Mouse (Mus musculus): ENCODE measurements around the gene Sh2d5.

The Sh2d5 gene

DNA sequence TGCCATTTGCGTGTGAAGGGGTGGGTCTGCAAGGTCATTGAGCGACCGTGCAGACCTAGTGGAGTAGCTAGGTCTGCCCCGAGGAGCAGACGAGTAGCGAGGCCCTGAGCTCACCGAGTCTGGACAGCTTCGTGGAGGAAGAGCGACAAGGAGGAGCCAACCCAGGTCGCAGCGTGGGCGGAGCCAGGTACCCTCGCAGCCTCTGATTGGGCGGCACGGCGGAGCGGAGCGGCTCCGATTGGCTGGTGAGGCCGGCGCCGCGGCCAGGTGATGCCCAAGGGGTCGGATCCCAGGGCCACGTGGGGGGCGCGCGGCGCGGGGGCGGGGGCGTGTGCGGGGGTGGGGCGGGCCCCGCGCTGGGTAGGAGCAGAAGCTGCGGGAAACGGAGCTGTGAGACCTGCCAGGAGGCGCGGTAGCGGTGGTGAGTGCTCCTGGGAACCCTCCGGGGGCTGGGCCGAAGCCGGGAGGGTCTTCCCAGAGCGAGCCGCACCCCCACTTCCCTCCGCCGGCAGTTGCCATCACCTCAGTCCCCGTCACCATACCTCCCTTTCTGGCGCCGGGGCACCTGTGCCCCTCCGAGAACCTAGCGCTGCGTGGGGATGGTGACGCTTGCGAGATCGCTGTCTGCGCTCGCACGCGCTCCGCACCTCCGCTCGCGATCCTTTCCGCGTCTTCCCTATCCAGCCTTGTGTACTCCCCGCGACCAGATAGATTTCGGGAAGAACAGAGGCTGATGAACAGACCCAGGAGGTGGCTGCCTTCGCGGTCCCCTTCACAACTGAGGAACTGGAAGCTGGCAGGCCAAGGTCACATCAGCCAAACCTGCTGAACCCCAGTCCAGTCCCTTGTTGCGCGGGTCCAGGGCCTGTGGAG is at the start of gene Sh2d5, which contains the start of gene Kif17:
Sh2d5 (plus strand) TSS at position 316 of the 873 bp plus-strand sequence.
Kif17 (plus strand) TSS at position 348 of the 873 bp plus-strand sequence.
- DNase-seq (ENCODE audit: low spot score), result peak; percentile 58

DNA sequence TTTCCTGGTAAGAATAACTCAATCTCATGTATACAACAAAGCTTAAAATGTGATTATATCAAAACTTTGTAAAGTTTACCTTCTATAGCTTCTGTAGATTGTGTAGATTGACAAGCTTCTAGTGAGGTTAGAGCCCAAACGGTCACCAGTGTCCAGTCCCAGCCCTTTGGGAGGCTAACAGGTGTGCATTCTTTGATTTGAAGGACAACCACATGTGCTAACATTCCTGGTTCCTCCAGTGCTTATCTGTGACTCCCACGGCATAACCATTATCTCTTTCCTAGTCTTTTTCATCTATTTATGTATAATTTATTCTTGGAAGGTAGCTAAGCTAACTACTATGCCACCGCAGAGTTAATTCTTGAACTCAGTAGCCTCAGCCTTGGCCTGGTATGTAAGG is 49.4 kb upstream of the Sh2d5 start:
- no peak for DNase-seq (ENCODE audit: low spot score)

DNA sequence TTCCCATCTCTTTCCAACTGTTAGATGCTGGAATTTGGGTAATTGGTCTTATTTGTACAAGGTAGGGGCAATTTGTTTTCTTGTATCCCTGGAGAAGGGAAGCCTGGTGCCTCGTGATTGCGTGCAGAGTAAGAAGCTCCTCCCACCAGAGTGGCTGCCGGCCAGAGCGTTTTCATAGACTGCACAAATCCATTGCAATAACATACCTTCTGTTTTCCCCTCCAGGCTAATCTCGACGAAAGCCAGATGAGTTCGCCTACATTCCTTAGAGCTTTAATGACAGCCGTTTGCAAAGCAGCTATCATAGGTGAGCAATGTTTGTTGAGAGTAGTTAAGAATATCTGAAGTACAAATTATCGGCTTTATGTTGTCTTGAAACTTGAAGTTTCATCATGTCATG is 48.5 kb upstream of the Sh2d5 start:
- no peak for DNase-seq (ENCODE audit: low spot score)

DNA sequence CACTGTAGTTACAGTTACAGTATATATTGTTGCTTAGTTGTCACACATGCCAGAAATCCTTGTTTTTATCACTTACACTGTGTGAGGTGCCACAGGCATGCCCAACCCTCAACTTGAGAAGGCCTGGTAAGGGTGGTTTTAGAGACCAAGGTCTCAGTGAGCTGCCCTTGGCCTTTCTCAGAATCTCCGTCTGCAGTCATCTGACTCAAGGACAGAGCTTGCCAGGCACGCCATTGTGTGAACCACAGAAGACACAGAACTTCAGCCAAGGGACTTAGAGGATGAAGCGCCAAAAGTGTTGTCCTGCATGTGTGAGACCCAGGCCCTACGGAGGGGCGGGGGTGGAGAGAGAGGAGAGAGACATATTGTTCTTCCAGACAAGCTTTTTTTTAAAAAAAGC is 40.1 kb upstream of the Sh2d5 start:
- DNase-seq (ENCODE audit: low spot score), result no peak

DNA sequence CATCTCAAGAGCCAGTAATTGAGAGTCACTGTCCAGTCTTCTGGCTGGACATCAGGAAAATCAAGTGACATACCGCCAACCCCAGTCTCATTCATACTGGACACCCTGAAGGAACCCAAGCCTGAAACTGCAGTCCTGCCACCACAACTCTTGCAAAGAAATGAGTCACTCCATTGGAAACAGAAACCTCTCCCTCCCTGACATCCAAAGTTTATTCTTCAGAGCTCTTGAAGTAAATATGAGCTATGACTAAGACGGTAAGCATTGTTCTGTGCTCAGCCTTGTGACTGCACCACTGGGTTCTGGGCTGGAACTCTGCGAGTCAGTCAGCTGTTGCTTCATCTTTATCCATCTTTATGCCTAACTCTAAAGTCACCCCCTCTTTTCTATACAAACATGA is 36.3 kb upstream of the Sh2d5 start:
- no peak for DNase-seq (ENCODE audit: low spot score)

DNA sequence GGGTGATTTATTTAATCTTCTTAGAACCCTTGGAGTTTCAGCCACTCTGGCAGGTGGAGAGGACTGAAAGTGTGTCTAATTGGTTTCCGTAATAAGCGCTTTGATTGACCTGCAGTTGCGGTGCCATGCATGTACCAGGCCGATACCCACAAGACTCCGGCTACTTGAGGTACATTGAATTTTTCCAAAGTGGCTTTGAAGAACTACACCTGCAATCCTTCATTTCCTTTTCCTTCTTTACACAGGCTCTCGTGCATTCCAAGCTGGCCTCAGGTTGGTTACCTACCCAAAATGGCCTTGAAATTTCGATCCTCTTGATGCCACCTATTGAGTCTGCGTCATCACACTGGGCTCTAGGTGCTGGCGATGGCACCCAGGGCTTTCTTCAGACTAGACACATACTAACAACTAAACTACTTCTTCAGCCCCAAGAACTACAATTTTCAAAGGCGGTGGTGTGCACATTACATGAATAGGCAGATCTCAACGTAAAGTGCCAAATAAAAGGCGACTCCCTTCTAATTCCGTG is 34.5 kb upstream of the Sh2d5 start:
- DNase-seq (ENCODE audit: low spot score), result no peak

DNA sequence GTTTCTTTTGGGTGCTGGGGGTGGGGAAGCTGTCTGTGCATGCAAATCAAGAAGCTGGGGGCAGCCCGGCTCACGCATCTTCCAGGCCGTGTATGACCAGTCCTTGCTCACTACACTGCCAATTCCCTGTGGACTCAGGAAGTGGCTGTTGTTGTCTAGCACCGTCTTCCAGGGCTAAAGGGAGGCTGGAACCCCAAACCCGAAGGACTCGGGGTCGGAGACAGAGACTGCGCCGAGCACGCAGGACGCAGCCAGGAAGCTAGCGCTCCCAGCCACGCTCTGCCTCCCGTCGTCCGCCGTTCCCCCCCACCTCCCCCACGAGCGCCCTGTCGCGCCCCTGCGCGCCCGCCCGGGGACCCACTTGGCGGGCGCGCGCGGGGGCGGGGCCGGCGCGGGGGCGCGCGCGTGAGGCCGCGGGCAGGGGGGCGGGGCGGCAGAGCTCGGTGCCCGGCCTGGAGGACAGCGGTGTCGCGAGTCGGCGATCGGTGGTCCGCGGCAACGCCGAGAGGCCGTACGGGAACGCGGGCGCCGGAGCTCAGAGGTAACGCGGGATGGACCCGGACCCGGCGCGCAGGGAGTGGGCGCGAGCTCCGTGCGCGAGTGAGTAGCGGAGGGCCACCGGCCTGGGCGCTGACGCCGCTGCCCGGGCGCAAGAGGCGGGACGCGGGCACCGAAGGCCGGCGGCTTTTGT is 33.9 kb upstream of the Sh2d5 start, which contains the start of gene Hp1bp3:
Hp1bp3 (plus strand) TSS at position 97 of the 691 bp plus-strand sequence.
- DNase-seq (ENCODE audit: low spot score), result peak; percentile 33

DNA sequence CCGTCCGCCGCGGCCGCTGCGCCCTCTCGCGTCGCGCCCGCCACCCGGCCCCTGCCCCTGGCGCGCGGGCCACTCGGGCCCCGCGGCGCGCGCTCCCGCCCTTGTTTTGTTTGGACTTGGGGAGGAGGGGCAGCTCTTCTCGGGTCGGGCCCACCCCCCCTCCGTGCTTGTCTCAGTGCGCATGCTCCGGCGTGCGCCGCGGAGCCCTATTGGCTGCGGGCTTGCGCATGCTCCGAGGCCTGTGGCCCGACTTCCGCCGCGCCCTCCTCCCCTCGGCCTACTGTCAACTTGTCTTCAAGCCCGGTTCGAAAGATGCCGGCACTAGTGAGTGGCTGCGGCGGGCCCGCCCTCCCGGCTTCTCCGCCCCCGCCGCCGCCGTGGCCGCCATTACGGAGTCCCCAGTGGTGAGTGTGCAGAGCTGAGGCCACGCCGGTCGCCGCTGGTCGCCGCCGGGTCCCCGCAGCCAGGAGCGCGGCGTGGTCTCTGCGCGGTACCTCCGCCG is 33.3 kb upstream of the Sh2d5 start:
- peak; percentile 97 for DNase-seq (ENCODE audit: low spot score)

DNA sequence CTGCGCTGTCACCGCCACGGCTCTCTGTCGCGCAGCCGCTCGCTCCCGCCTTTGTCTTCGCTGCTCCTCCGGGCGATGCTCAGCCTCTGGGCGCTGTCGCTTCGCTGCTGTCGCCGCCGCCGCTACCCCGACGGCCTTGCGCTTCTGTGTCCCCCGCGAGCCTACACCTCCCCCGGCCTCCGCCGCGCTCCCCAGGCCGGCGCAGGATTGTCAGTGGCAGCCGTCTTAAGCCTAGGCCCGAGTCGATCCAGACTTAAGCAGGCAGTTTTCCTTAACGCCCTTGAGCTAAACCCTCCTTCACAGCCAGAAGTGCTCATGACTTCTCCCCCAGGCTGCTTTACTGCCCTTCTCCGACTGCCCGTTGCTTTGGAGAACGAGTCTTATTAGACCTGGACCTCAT is 32.8 kb upstream of the Sh2d5 start:
- DNase-seq (ENCODE audit: low spot score), result peak; percentile 44

DNA sequence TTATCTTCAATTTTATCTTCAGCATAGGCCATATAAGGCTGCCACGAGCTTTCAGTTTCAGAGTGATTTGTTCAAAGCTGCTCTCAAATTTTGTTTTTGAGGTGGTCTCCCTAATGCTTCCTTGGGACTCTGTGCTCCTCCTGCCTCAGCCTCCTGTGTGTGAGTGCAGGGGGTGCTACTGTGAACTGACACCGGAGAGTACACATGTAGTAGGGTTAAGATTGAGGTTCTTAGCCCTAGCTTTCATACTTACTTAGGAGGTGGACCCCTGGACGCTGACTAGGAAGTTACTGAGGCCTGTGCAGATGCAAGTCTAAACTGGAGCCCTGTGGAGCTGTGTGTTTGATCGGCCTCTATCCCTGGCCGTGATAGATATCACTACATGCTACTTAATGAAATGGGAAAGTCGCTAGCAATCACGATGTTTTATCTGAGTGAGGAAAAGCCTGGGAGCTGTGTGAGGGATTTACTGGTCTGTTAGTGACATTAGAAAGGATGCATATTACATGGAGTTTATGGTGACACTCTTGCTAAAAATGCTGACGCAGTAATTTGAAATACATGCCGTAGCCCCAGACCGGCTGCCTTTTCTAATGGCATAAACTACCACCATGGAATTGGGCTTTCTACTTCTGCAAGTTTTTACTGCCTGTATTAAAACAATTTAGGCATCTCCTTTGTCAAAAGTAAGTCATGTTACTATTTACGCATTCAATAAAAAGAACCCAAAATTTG is 32.1 kb upstream of the Sh2d5 start:
- DNase-seq (ENCODE audit: low spot score), result peak; percentile 40

DNA sequence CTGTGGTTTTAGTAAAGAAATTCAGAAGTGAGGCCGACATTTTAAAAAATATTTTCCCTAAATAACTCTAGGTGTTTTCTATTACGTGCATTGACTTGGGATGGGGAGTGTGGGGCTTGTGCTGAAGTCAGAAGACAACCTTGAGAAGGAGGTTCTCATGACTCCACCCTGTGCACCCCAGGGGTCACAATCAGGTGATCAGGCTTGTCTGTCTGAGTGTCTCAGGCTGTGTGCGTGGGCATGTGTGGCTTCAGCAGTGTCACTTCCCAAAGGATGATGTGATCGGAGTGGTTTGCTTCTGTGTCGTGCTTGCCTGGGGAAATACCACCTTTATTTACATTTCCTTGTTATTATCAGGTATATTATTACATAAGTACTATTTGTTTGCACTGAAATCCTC is 30.9 kb upstream of the Sh2d5 start:
- peak; percentile 24 for DNase-seq (ENCODE audit: low spot score)

DNA sequence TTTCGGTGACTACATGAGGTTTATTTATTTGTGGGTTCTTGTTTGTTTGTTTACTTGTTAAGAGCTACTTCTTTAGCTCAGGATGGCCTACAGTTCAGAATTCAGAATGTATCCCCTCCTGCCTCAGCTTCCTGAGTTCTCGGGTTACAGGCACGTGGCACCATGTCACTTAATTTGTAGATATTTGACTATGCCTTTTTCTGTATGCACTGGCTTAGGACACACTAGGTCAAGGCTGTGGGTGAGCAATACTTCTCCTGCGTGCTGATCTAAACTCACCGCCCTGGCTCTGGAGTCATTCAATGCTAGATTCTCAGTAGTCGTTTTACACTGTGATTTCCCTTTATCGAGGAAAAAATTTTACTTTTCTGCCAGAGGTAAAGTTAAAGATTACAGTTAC is 29.4 kb upstream of the Sh2d5 start:
- DNase-seq (ENCODE audit: low spot score), result no peak

DNA sequence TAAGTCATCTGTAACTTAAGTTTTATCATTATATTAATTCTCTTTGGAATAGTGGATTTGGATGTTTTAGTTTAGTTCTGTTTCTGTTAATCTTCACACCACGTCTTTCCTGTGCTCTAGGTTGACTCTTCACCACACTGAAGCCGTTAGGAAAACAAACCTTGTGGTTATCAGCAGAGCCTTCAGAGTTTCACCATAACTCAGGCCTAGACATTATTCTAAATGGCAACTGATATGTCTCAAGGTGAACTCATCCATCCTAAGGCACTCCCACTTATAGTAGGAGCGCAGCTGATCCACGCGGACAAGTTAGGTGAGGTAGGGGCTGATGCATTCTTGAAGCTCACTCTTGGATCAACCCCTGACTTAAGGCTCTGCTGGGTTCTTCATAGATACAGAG is 28.8 kb upstream of the Sh2d5 start:
- no peak for DNase-seq (ENCODE audit: low spot score)

DNA sequence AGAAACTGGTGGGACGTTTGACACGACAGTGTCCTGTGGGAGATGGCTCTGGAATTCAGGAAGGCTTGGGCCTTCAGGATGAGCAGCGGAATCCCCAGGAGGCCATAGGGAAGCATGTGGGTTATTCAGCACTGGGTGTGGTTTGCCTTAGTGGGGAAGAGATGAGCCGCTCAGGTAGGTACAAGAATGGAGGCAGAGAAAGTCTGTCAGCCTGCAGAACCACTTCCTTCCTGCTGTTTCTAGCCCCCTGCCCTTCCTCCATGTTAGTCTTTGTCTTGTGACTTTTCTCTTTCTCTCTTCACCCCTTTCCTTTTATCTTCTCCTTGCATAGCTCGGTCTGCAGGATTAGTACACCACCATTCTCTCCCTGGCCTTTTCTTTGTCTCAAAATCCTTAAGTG is 27.8 kb upstream of the Sh2d5 start:
- DNase-seq (ENCODE audit: low spot score), result no peak

DNA sequence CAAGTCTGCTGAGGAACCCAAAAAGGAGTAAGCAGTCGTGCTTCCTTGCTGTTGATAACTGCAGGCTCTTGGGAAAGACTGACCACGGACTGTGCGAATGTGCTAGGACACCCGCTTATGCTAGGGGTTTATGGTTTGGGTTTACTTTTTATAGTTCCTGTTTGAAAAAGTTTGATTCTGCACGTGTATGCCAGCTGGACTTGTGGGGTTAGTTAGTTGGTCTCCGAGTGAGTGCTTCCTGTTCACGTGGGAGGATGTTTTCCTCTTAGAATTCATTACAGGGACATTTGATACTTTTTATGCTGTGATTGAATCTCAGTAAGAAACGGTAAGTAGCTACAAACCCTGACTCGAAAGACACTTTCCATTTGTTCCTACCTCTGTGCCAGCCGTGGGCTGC is 26.6 kb upstream of the Sh2d5 start:
- DNase-seq (ENCODE audit: low spot score), result no peak

DNA sequence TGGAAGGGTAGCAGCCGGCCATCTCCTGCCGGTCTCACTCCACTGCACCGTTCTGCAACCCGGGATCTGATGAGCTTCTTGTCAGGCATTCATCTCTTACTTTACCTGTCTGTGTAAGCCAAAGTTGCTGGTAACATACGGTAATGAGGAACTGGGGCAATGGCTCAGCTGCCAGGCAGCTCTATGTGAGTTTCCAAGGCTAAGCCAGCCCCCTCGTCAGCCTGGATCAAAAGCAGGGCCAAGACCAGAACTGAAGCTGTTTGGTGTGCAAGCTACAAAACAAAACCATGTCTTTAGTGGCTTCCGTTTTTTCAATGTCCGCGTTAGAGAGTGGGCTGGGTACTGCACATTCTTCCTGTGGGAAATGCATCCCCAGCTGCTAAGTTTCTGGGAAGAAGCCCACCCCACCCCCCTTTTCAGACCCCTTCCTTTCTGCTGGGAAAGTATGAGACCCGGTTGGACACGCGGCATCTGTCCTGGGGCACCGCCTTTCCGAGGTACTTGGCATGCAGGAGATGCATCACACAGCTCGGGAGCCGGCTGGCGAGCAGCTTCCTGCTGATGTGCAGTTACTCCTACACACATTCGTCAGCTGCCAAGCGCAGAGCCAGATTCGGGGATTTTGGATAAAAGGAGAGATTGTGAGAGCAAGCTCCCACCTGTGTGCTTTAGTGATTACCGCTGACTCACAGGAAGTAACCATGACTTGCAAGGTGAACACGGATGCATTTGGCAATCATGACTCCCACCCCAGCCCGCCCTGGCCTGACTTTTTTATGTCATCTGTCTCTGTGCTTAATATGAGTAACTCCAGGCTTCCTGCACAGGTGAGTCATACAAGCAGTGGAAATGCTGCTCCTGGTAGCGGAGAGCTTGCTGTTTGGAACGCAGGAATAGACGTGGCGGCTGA is 3.2 kb upstream of the Sh2d5 start:
- no peak for DNase-seq (ENCODE audit: low spot score)

DNA sequence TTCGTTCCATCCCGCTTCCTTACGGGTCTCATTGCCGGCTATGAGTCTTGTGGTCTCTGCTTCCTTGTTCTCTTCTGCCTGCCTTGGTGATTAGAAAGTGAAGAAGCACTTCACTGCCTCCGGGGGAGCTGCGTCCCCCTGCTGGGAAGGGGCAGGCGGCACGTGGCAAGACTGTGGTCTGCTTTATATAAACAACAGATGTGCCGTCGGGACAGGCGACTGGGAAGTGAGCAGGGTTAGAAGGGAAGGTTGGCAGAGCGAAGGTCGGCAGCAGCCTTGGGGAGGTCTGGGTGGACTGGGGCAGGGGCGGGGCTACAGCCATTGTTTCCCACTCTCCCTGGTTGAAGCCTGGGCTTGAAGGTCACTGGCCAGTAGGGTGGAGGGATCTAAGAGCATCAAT is 1.6 kb downstream of the Sh2d5 start:
- no peak for DNase-seq (ENCODE audit: low spot score)

DNA sequence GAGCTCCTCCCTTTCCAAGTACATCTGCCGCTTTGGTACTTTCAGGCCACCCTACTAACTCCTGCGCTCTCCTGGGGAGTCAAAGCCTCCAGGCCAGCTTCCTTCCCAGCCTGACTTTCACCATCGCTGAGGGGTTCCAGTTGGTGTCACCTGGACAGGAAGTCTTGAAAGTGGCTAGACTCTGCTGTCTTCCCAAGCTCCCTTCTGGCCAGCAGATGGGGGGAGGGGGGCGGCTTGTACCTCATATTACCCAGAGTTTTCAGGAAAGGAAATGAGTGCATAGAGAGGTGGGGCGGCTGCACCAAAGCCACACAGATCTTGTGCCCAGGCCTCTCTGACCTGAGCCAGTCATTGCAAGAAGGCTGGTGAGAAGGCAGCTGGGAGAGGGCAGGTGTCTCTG is 2.0 kb downstream of the Sh2d5 start:
- no peak for DNase-seq (ENCODE audit: low spot score)

DNA sequence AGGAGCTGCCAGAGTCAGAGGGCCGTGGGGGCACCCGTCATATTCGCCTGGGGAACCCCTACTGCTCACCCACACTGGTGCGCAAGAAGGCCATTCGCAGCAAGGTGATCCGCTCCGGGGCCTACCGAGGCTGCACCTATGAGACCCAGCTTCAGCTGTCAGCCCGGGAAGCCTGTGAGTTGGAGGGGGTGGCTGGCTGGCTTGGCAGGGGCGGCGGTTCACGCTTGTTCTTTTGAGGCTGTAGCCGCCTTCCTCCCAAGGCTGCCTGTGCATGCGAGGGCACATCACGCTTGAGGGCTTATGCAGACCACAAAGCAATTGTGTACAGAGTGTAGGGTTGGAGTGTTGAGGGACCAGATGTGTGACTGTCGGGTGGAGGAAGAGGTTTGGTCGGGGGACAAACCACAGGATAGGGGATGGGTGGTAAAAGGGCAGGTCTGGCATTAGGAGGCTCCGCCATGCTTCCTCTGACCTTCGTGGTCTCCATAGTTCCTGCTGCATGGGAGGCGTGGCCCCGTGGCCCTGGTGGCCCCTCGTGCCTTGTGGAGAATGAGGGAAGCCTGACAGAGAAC is 7.0 kb downstream of the Sh2d5 start:
- DNase-seq (ENCODE audit: low spot score), result no peak

DNA sequence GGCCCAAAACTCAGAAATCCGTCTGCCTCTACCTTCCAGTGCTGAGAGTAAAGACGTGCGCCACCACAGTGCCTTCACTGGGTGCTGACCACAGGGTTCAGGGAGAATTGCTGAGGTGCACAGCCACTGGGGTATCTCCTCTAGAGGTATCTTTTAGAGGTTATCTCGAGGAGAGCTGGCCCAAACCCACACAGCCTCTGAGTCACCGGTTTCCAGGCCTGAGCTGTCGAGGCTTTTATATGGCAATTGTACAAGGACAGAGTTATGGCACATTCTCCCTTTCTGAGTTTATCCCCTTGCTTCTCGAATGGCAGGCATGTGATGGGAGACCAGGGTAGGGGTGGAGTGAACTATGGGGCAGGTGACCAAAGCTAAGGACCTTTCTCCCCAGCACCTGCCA is 8.5 kb downstream of the Sh2d5 start:
- no peak for DNase-seq (ENCODE audit: low spot score)

DNA sequence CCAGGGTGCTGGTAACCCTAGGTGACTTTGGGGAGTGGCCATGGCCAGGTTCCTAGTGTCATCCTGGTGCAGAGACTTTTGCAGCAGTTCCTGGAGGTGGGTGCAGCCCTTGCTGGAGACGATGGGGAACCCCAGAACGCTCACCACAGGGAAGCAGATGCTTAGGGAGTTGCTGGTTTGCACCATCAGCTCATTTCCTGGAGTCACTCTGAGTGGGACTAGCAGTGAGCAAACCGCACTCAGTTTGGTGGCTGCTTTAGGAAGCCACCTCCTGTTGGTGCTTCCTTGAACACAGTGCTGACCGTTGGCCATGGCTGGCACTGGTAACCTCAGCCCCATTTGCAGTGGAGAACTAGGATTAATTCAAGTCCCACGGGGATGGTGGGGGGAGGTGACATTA is 9.3 kb downstream of the Sh2d5 start:
- no peak for DNase-seq (ENCODE audit: low spot score)

All from c-Kit-positive CD71-positive TER-119-positive erythroid progenitor cells, embryonic 14.5 days (primary cell).